Mouse (Mus musculus): ENCODE results near the gene Ampd1. TPM values are rescaled to one million over a fixed set of nuclear protein-coding genes. Genes with fewer than 3 reads are reported as not detected.

Gene Ampd1
- total RNA-seq, 2 experiments from 2014 or later: not detected

- DNase-seq (ENCODE audit: low spot score in 2 of 2): no peak
Measured at GRCm38 (mm10) chr3:103147775-103148174, 74.0 kb downstream of the Ampd1 start.

- no peak for DNase-seq (ENCODE audit: low spot score in 2 of 2)
Measured at GRCm38 (mm10) chr3:103148941-103149340, 75.1 kb downstream of the Ampd1 start.

Other genes starting within 250 kb of the Ampd1 start
- not detected for gene Sycp1, start 137.9 kb upstream of the Ampd1 start, total RNA-seq (2021)
- not detected for gene Nr1h5, start 109.9 kb upstream of the Ampd1 start, total RNA-seq (2021)
- gene Sike1, start 78.3 kb upstream of the Ampd1 start, total RNA-seq (2021): 10 to 100 TPM; 62.1 to 66.3 TPM
- 100 to 1,000 TPM; 234 to 238 TPM for gene Csde1, start 53.6 kb upstream of the Ampd1 start, total RNA-seq (2021)
- 10 to 100 TPM; 59.2 to 66.1 TPM for gene Nras, start 15.7 kb upstream of the Ampd1 start, total RNA-seq (2021)
- gene Dennd2c, start 28.6 kb downstream of the Ampd1 start, total RNA-seq (2021): under 1 TPM; 0.21 to 0.30 TPM
- 10 to 100 TPM; 64.8 to 68.3 TPM for gene Bcas2, start 97.6 kb downstream of the Ampd1 start, total RNA-seq (2021)
- 10 to 100 TPM; 53.9 to 54.3 TPM for gene Trim33, start 205.3 kb downstream of the Ampd1 start, total RNA-seq (2021)